Mouse (Mus musculus): ENCODE measurements around the gene Dact3. TPM values are rescaled to one million over a fixed set of nuclear protein-coding genes. Genes with fewer than 3 reads are reported as not detected.

Gene Dact3
- polyA plus RNA-seq, 1 experiment from 2014 or later = 4.9 TPM

DNA sequence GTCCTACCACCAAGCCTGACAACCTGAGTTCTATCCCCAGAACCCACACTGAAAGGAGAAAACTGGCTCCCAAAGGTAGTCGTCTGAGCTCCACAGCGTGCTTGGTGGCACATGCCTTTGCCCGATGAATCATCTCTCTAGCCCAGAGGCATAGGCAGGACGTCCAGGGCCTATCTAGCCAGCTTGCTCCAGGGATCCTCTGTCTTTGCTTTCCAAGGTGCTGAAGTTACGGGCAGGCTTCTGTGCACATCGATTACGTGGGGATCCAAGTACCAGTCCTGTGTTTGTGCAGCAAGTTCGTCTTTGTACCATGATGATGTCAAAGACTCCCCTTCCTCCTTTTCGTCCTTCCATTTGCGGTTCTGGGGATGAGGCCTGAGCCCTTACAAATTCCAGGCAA, 3.5 kb upstream of the Dact3 start:
- ATAC-seq (ENCODE audit: low FRiP score, low TSS enrichment) = no peak
- no peak overlapping the region for H3K27ac ChIP-seq (replicated peaks; ENCODE audit: low read depth, low read length)
- H3K27me3 ChIP-seq (ENCODE audit: control insufficient read depth, insufficient read depth, low read length) = no peaks in the 10 kb centered on the region
- no peak overlapping the region for H3K4me3 ChIP-seq (replicated peaks; ENCODE audit: low read depth, low read length)
- H3K36me3 ChIP-seq (ENCODE audit: control insufficient read depth, insufficient read depth, low read length) = peaks cover 4% of the 10 kb centered on the region
- H3K9me3 ChIP-seq (ENCODE audit: control insufficient read depth, low read length) = no peaks in the 10 kb centered on the region
- H3K4me1 ChIP-seq (ENCODE audit: control insufficient read depth, insufficient read depth, low read length) = peaks cover 8% of the 10 kb centered on the region
- H3K4me2 ChIP-seq (ENCODE audit: low read length) = no peak overlapping the region
- WGBS = 85% methylated on average over 10 of the region's 10 CpGs
- H3K9ac ChIP-seq (replicated peaks; ENCODE audit: low read length) = no peak overlapping the region
- no peak for DNase-seq

- Histone ChIP-seq H3K4me2 (ENCODE audit: low read length) (no peak overlapping the region), H3K4me3 (replicated peaks; ENCODE audit: low read depth, low read length) (no peak overlapping the region), H3K9me3 (ENCODE audit: control insufficient read depth, low read length) (no peaks in the 10 kb centered on the region), H3K27me3 (ENCODE audit: control insufficient read depth, insufficient read depth, low read length) (no peaks in the 10 kb centered on the region), H3K9ac (replicated peaks; ENCODE audit: low read length) (no peak overlapping the region), H3K36me3 (ENCODE audit: control insufficient read depth, insufficient read depth, low read length) (peaks cover 4% of the 10 kb centered on the region), H3K4me1 (ENCODE audit: control insufficient read depth, insufficient read depth, low read length) (peaks cover 15% of the 10 kb centered on the region), H3K27ac (replicated peaks; ENCODE audit: low read depth, low read length) (no peak overlapping the region)
- no peak for DNase-seq
- 95% methylated on average over 9 of the region's 9 CpGs for WGBS
- ATAC-seq (ENCODE audit: low FRiP score, low TSS enrichment) = no peak
These were observed 2.6 kb upstream of the Dact3 start for GRCm38 (mm10) chr7:16872478-16872877.

- no peaks in the 10 kb centered on the region for H3K9me3 ChIP-seq (ENCODE audit: control insufficient read depth, low read length)
- DNase-seq = no peak
- no peak for ATAC-seq (ENCODE audit: low FRiP score, low TSS enrichment)
- H3K4me2 ChIP-seq (ENCODE audit: low read length) = peak overlapping the region; percentile 45; the same call in 1 of the 2 replicates
- H3K27ac ChIP-seq (replicated peaks; ENCODE audit: low read depth, low read length) = no peak overlapping the region
- no peak overlapping the region for H3K9ac ChIP-seq (replicated peaks; ENCODE audit: low read length)
- no peak overlapping the region for H3K4me3 ChIP-seq (replicated peaks; ENCODE audit: low read depth, low read length)
- H3K4me1 ChIP-seq (ENCODE audit: control insufficient read depth, insufficient read depth, low read length) = peaks cover 15% of the 10 kb centered on the region
- H3K27me3 ChIP-seq (ENCODE audit: control insufficient read depth, insufficient read depth, low read length) = no peaks in the 10 kb centered on the region
- WGBS = 96% methylated on average over 4 of the region's 4 CpGs
- H3K36me3 ChIP-seq (ENCODE audit: control insufficient read depth, insufficient read depth, low read length) = peaks cover 4% of the 10 kb centered on the region
These were observed 1.7 kb upstream of the Dact3 start for GRCm38 (mm10) chr7:16873392-16873791.

DNA sequence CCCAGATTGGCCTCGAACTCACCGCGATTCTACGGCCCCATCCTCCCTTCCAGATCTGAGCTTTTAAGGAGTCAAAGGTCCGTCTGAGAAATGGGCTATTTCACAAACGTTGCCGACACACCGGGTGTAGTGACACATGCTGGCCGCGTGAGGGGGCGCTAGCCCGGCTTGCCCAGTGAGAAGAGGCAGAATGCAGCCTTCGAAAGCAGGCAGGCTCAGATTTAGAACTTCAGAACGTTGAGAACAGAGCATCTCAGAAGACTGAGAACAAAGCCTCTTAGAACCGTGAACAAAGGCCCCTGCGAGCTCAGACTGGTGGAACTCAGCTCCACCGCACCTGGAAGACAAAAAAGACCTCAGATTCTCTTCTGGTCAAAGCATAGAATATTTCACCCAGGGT, 927 bp upstream of the Dact3 start:
- ATAC-seq (ENCODE audit: low FRiP score, low TSS enrichment) (no peak), DNase-seq (peak; percentile 81)
- peaks cover 15% of the 10 kb centered on the region for H3K4me1 ChIP-seq (ENCODE audit: control insufficient read depth, insufficient read depth, low read length)
- 5% methylated on average over 17 of the region's 17 CpGs for WGBS
- H3K9me3 ChIP-seq (ENCODE audit: control insufficient read depth, low read length) = no peaks in the 10 kb centered on the region
- H3K27ac ChIP-seq (replicated peaks; ENCODE audit: low read depth, low read length) = peak overlapping the region; percentile 70
- H3K4me2 ChIP-seq (ENCODE audit: low read length) = peak overlapping the region; percentile 45
- no peak overlapping the region for H3K9ac ChIP-seq (replicated peaks; ENCODE audit: low read length)
- H3K27me3 ChIP-seq (ENCODE audit: control insufficient read depth, insufficient read depth, low read length) = no peaks in the 10 kb centered on the region
- peak overlapping the region; percentile 23 for H3K4me3 ChIP-seq (replicated peaks; ENCODE audit: low read depth, low read length)
- peaks cover 4% of the 10 kb centered on the region for H3K36me3 ChIP-seq (ENCODE audit: control insufficient read depth, insufficient read depth, low read length)

DNA sequence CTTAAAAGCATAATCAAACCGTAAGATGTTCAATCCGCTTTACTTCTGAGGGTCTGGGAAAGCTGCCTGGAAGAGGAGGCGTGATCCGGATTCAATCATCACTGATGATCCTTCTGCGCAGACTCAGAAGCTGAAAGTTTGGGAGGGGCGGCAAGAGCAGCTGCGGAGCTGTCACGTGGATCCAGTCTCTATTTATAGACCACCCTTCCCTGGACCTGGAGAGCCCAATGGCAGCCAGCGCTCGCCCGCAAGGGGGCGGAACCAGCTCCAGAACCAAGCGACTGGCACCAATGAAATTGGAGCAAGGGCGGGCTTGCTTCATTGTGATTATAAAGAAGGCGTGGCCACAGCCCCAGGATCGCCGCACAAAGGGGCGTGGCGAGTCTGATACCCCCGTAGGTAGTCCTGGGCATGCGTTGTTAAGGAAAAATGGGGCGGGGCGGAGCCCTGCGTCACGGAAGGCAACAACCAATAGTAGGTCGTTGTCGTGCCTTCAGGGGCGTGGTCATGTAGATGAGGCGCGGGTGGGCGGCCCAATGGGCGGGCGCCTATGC, 284 bp upstream of the Dact3 start:
- DNase-seq (peak; percentile 100), ATAC-seq (ENCODE audit: low FRiP score, low TSS enrichment) (peak; percentile 96)
- peaks cover 15% of the 10 kb centered on the region for H3K4me1 ChIP-seq (ENCODE audit: control insufficient read depth, insufficient read depth, low read length)
- peak overlapping the region; percentile 83 for H3K27ac ChIP-seq (replicated peaks; ENCODE audit: low read depth, low read length)
- no peaks in the 10 kb centered on the region for H3K9me3 ChIP-seq (ENCODE audit: control insufficient read depth, low read length)
- WGBS = under 1% methylated on average over 33 of the region's 33 CpGs
- peak overlapping the region; percentile 88 for H3K4me2 ChIP-seq (ENCODE audit: low read length)
- H3K36me3 ChIP-seq (ENCODE audit: control insufficient read depth, insufficient read depth, low read length) = peaks cover 4% of the 10 kb centered on the region
- no peaks in the 10 kb centered on the region for H3K27me3 ChIP-seq (ENCODE audit: control insufficient read depth, insufficient read depth, low read length)
- peak overlapping the region; percentile 84 for H3K9ac ChIP-seq (replicated peaks; ENCODE audit: low read length)
- peak overlapping the region; percentile 69 for H3K4me3 ChIP-seq (replicated peaks; ENCODE audit: low read depth, low read length)

DNA sequence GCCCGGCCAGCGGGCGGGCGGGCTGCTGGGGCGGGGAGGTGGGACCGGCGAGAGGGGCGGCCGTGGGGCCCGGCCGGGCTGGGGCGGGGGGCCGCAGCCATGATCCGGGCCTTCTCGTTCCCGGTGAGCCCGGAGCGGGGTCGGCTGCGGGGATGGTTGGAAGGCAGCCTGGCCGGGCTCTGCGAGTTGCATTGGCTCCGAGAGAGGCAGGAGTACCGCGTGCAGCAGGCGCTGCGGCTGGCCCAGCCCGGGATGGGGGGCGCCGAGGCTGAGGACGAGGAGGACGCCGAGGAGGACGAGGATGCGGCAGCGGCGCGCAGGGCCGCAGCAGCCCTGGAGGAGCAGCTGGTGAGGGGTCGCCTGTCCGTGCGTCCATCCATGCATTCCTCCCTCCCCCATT, 209 bp downstream of the Dact3 start:
- Histone ChIP-seq H3K4me2 (ENCODE audit: low read length) (peak overlapping the region; percentile 88), H3K36me3 (ENCODE audit: control insufficient read depth, insufficient read depth, low read length) (peaks cover 4% of the 10 kb centered on the region), H3K4me3 (replicated peaks; ENCODE audit: low read depth, low read length) (peak overlapping the region; percentile 69), H3K27me3 (ENCODE audit: control insufficient read depth, insufficient read depth, low read length) (no peaks in the 10 kb centered on the region), H3K4me1 (ENCODE audit: control insufficient read depth, insufficient read depth, low read length) (peaks cover 19% of the 10 kb centered on the region), H3K9ac (replicated peaks; ENCODE audit: low read length) (peak overlapping the region; percentile 84), H3K27ac (replicated peaks; ENCODE audit: low read depth, low read length) (peak overlapping the region; percentile 83), H3K9me3 (ENCODE audit: control insufficient read depth, low read length) (no peaks in the 10 kb centered on the region)
- WGBS = under 1% methylated on average over 41 of the region's 42 CpGs
- DNase-seq (no peak), ATAC-seq (ENCODE audit: low FRiP score, low TSS enrichment) (peak; percentile 55)

DNA sequence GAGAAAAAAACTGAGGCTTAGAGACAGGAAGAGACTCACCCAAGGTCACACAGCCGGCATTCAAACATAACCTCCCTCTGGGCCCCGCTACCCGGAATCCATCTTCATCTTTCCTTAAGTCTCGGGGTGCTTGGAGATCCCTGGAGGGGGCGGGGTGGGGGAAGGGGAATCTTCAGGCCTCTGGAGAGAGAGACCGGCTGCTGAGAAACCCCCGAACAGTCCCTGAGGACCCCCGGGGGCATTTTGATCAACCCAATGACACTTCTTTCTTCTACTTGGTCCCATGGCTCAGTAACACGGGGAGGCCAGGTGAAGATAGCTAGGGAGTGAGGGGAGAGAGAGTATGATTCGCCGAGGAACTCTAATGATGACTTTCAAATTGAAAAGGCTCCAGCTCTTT, 889 bp downstream of the Dact3 start:
- Histone ChIP-seq H3K9me3 (ENCODE audit: control insufficient read depth, low read length) (no peaks in the 10 kb centered on the region), H3K27ac (replicated peaks; ENCODE audit: low read depth, low read length) (0 out of 2 replicates have a peak overlapping the region, but pooled peaks have one; percentile 8), H3K4me2 (ENCODE audit: low read length) (peak overlapping the region; percentile 88), H3K9ac (replicated peaks; ENCODE audit: low read length) (peak overlapping the region; percentile 84), H3K27me3 (ENCODE audit: control insufficient read depth, insufficient read depth, low read length) (no peaks in the 10 kb centered on the region), H3K36me3 (ENCODE audit: control insufficient read depth, insufficient read depth, low read length) (peaks cover 4% of the 10 kb centered on the region), H3K4me3 (replicated peaks; ENCODE audit: low read depth, low read length) (peak overlapping the region; percentile 69), H3K4me1 (ENCODE audit: control insufficient read depth, insufficient read depth, low read length) (peaks cover 21% of the 10 kb centered on the region)
- 9% methylated on average over 11 of the region's 11 CpGs for WGBS
- ATAC-seq (ENCODE audit: low FRiP score, low TSS enrichment) = no peak
- DNase-seq = peak; percentile 47

GRCm38 (mm10) chr7:16876608-16877007, 1.5 kb downstream of the Dact3 start:
- 4% methylated on average over 13 of the region's 13 CpGs for WGBS
- ATAC-seq (ENCODE audit: low FRiP score, low TSS enrichment) (no peak), DNase-seq (no peak)
- peak overlapping the region; percentile 88 for H3K4me2 ChIP-seq (ENCODE audit: low read length)
- H3K4me1 ChIP-seq (ENCODE audit: control insufficient read depth, insufficient read depth, low read length) = peaks cover 21% of the 10 kb centered on the region
- peak overlapping the region; percentile 84 for H3K9ac ChIP-seq (replicated peaks; ENCODE audit: low read length)
- no peaks in the 10 kb centered on the region for H3K27me3 ChIP-seq (ENCODE audit: control insufficient read depth, insufficient read depth, low read length)
- H3K36me3 ChIP-seq (ENCODE audit: control insufficient read depth, insufficient read depth, low read length) = peaks cover 2% of the 10 kb centered on the region
- peak overlapping the region; percentile 69 for H3K4me3 ChIP-seq (replicated peaks; ENCODE audit: low read depth, low read length)
- H3K9me3 ChIP-seq (ENCODE audit: control insufficient read depth, low read length) = no peaks in the 10 kb centered on the region
- no peak overlapping the region for H3K27ac ChIP-seq (replicated peaks; ENCODE audit: low read depth, low read length)

DNA sequence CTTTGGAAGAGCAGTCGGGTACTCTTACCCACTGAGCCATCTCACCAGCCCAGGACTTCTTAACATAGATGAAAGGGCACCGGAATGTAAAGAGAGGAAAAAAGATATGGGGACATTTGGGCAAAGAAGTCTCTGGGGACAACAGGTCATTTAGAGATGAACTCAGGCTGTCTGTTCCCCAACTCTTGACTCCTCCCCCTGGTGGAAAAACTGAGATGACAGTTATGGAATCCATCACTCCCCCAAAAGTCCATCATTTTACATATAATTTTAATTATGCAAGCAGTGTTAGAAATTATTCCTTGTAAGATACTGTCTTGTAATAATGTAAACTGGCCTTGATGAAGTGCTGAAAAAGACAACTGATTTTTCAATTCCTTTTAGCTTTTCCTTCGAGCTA, 2.6 kb downstream of the Dact3 start:
- no peak overlapping the region for H3K9ac ChIP-seq (replicated peaks; ENCODE audit: low read length)
- ATAC-seq (ENCODE audit: low FRiP score, low TSS enrichment) = no peak

More for the DNA sequence above, 2.6 kb downstream of the Dact3 start:
- H3K9me3 ChIP-seq (ENCODE audit: control insufficient read depth, low read length) = no peaks in the 10 kb centered on the region
- no peak overlapping the region for H3K27ac ChIP-seq (replicated peaks; ENCODE audit: low read depth, low read length)
- H3K27me3 ChIP-seq (ENCODE audit: control insufficient read depth, insufficient read depth, low read length) = no peaks in the 10 kb centered on the region
- 89% methylated on average over 3 of the region's 3 CpGs for WGBS
- H3K4me2 ChIP-seq (ENCODE audit: low read length) = no peak overlapping the region
- H3K36me3 ChIP-seq (ENCODE audit: control insufficient read depth, insufficient read depth, low read length) = no peaks in the 10 kb centered on the region
- H3K4me3 ChIP-seq (replicated peaks; ENCODE audit: low read depth, low read length) = no peak overlapping the region
- peaks cover 21% of the 10 kb centered on the region for H3K4me1 ChIP-seq (ENCODE audit: control insufficient read depth, insufficient read depth, low read length)
- no peak for DNase-seq
